Mouse (Mus musculus) cortical plate, adult 2 months (tissue): ENCODE results near the gene Prickle1.

ENCODE experiments used
- CTCF ChIP-seq: fragments of 200-500 bp; IDR thresholded peaks from 2 replicates; pipeline ENCODE4 v1.5.1; 2011; ENCODE audit warnings: mild to moderate bottlenecking, control low read depth, low read length; ENCODE audit not compliant: insufficient read depth; ENCODE audit errors: extremely low read depth
- POLR2A ChIP-seq: fragments of 200-500 bp; IDR thresholded peaks from 2 replicates; pipeline ENCODE4 v1.6.1; 2011; ENCODE audit warnings: mild to moderate bottlenecking, low read length, control low read depth; ENCODE audit not compliant: insufficient read depth; ENCODE audit errors: extremely low read depth

DNA sequence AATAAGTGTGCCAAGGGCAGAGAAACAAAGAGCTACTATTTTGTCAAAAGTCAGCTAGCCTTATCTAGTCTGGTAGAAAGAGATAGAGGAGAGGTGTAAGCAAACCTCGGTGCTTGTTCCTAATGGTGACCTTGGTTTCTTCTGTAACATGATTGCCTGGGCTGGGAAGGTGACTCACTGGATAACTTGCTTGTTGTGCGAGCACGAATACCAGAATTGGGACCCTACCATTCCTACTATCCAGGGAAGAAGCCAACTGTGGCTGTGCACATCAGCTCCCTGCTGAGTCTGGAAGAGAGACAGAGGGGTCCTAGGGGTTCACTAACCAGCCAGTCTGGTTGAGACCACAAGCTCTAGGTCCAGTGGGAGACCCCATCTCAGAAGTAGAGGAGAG is 73.9 kb downstream of the Prickle1 start:
- TF ChIP-seq CTCF, result no peak
- no peak for TF ChIP-seq POLR2A
